Mouse (Mus musculus): ENCODE results near the gene Gm37240. TPM values are rescaled to one million over a fixed set of nuclear protein-coding genes. Genes with fewer than 3 reads are reported as not detected.
"Not testable (repeated sequence)": the region's sequence is repeated elsewhere in the genome, so short reads cannot be mapped to it uniquely, and the experiment has no call there.

Gm37240 gene
- total RNA-seq, 2 experiments from 2014 or later = 1.4 to 2.4 TPM

- no peak overlapping the region for H3K27ac ChIP-seq
- peak; percentile 83 for TF ChIP-seq CTCF (conservative IDR thresholded peaks at IDR 0.05)
- no peak overlapping the region for H3K4me3 ChIP-seq
- DNase-seq (ENCODE audit: low spot score in 2 of 2) = peak in 1 of 2 experiments; percentile 23
These were observed 980.8 kb downstream of the Gm37240 start for GRCm38 (mm10) chr3:84906528-84906927.

- no peak overlapping the region for H3K4me3 ChIP-seq
- no peak overlapping the region for H3K27ac ChIP-seq
- TF ChIP-seq CTCF (conservative IDR thresholded peaks at IDR 0.05) = no peak
- no peak for DNase-seq (ENCODE audit: low spot score in 2 of 2)
These were observed 989.4 kb downstream of the Gm37240 start for GRCm38 (mm10) chr3:84897952-84898351.

GRCm38 (mm10) chr3:84890983-84891382, 996.3 kb downstream of the Gm37240 start:
- DNase-seq (ENCODE audit: low spot score in 2 of 2) = no peak

GRCm38 (mm10) chr3:84889648-84890047, 997.7 kb downstream of the Gm37240 start:
- H3K4me3 ChIP-seq = no peak overlapping the region
- peak; percentile 86 for TF ChIP-seq CTCF (conservative IDR thresholded peaks at IDR 0.05)
- peak in 1 of 2 experiments; percentile 18 for DNase-seq (ENCODE audit: low spot score in 2 of 2)
- no peak overlapping the region for H3K27ac ChIP-seq

More at GRCm38 (mm10) chr3:84890983-84891382, 996.3 kb downstream of the Gm37240 start:
- TF ChIP-seq CTCF (conservative IDR thresholded peaks at IDR 0.05) = no peak
- Histone ChIP-seq H3K4me3 (no peak overlapping the region), H3K27ac (no peak overlapping the region)

- Histone ChIP-seq H3K27ac (no peak overlapping the region), H3K4me3 (no peak overlapping the region)
- no peak for TF ChIP-seq CTCF (conservative IDR thresholded peaks at IDR 0.05)
- no peak for DNase-seq (ENCODE audit: low spot score in 2 of 2)
These were observed 1003.4 kb downstream of the Gm37240 start for GRCm38 (mm10) chr3:84883817-84884483.

GRCm38 (mm10) chr3:84876211-84876610, 1011.1 kb downstream of the Gm37240 start:
- DNase-seq (ENCODE audit: low spot score in 2 of 2) = no peak
- no peak overlapping the region for H3K4me3 ChIP-seq
- no peak for TF ChIP-seq CTCF (conservative IDR thresholded peaks at IDR 0.05)
- no peak overlapping the region for H3K27ac ChIP-seq

GRCm38 (mm10) chr3:84875306-84875705, 1012.0 kb downstream of the Gm37240 start:
- no peak for TF ChIP-seq CTCF (conservative IDR thresholded peaks at IDR 0.05)
- H3K27ac ChIP-seq = no peak overlapping the region
- DNase-seq (ENCODE audit: low spot score in 2 of 2) = no peak
- H3K4me3 ChIP-seq = no peak overlapping the region

GRCm38 (mm10) chr3:84870126-84870525, 1017.2 kb downstream of the Gm37240 start:
- Histone ChIP-seq H3K4me3 (no peak overlapping the region), H3K27ac (no peak overlapping the region)
- no peak for DNase-seq (ENCODE audit: low spot score in 2 of 2)
- TF ChIP-seq CTCF (conservative IDR thresholded peaks at IDR 0.05) = peak; percentile 76

GRCm38 (mm10) chr3:84867991-84868390, 1019.3 kb downstream of the Gm37240 start:
- H3K4me3 ChIP-seq = no peak overlapping the region
- H3K27ac ChIP-seq = no peak overlapping the region
- DNase-seq (ENCODE audit: low spot score in 2 of 2) = no peak
- TF ChIP-seq CTCF (conservative IDR thresholded peaks at IDR 0.05) = no peak

GRCm38 (mm10) chr3:84867434-84867975, 1019.8 kb downstream of the Gm37240 start:
- Histone ChIP-seq H3K27ac (no peak overlapping the region), H3K4me3 (no peak overlapping the region)
- no peak for TF ChIP-seq CTCF (conservative IDR thresholded peaks at IDR 0.05)
- peak in 1 of 2 experiments; percentile 36 for DNase-seq (ENCODE audit: low spot score in 2 of 2)

- DNase-seq (ENCODE audit: low spot score in 2 of 2) = no peak
- H3K27ac ChIP-seq = no peak overlapping the region
- H3K4me3 ChIP-seq = no peak overlapping the region
- no peak for TF ChIP-seq CTCF (conservative IDR thresholded peaks at IDR 0.05)
These were observed 1020.5 kb downstream of the Gm37240 start for GRCm38 (mm10) chr3:84866866-84867265.

- Histone ChIP-seq H3K4me3 (no peak overlapping the region), H3K27ac (no peak overlapping the region)
- DNase-seq (ENCODE audit: low spot score in 2 of 2) = no peak
- no peak for TF ChIP-seq CTCF (conservative IDR thresholded peaks at IDR 0.05)
These were observed 1021.6 kb downstream of the Gm37240 start for GRCm38 (mm10) chr3:84865684-84866083.

GRCm38 (mm10) chr3:84861817-84862216, 1025.5 kb downstream of the Gm37240 start:
- H3K27ac ChIP-seq; DNase-seq (ENCODE audit: low spot score in 2 of 2); H3K4me3 ChIP-seq: not testable (repeated sequence)

GRCm38 (mm10) chr3:84860669-84861068, 1026.6 kb downstream of the Gm37240 start:
- Histone ChIP-seq H3K27ac (no peak overlapping the region), H3K4me3 (no peak overlapping the region)
- DNase-seq (ENCODE audit: low spot score in 2 of 2) = no peak
- no peak for TF ChIP-seq CTCF (conservative IDR thresholded peaks at IDR 0.05)
